Mouse (Mus musculus): ENCODE measurements around the gene Krit1.
A peak's percentile ranks its signal among the peaks of the same experiment; 100 is the strongest.
"Not testable (repeated sequence)": the region's sequence is repeated elsewhere in the genome, so short reads cannot be mapped to it uniquely, and the experiment has no call there.

The Krit1 gene

GRCm38 (mm10) chr5:3889201-3889600 lies 86.2 kb downstream of the Krit1 start:
- DNase-seq (ENCODE audit: low spot score) = no peak

- peak; percentile 33 for DNase-seq (ENCODE audit: low spot score)
Observed at GRCm38 (mm10) chr5:3893459-3894293, 90.7 kb downstream of the Krit1 start, which contains the start of gene Mterf1a. TSS of gene Mterf1a (minus strand) at chr5:3893933.

GRCm38 (mm10) chr5:3894294-3894619 lies 91.3 kb downstream of the Krit1 start:
- not testable (repeated sequence) for DNase-seq (ENCODE audit: low spot score)
